Mouse (Mus musculus) left cerebral cortex, adult 2 months (tissue): ENCODE measurements around the gene Phldb2. TPM values are rescaled to one million over a fixed set of nuclear protein-coding genes. Genes with fewer than 3 reads are reported as not detected.

Experiments used
- DNase-seq, 2 experiments: peaks; one replicate each; pipeline ENCODE4 v3.0.0; 2021 to 2022; ENCODE audit warnings: low spot score in 2 of 2, mixed read lengths in 1 of 2; ENCODE audit errors: extremely low spot score in 1 of 2
- H3K27ac ChIP-seq: fragments of 200-600 bp; 2 replicates; pipeline ENCODE4 v1.8.1; 2022
- H3K4me3 ChIP-seq: fragments of 200-600 bp; 2 replicates; pipeline ENCODE4 v1.8.1; 2022
- CTCF ChIP-seq: fragments of 200-600 bp; IDR thresholded peaks from 2 replicates; pipeline ENCODE4 v1.8.1; 2022; ENCODE audit warnings: antibody characterized with exemption, mild to moderate bottlenecking, moderate library complexity
- intact Hi-C: fragments of 180-260 bp; cut with DNase I; formaldehyde crosslinking; loops from one replicate; pipeline ENCODE4 v1.15.1; 2025
- total RNA-seq, 2 experiments: library from RNA; stranded (reverse); gene quantifications; 2 replicates each; pipeline ENCODE4 v1.2.3; 2021

The Phldb2 gene
- total RNA-seq, 2 experiments from 2014 or later: 6.0 to 6.1 TPM

DNA sequence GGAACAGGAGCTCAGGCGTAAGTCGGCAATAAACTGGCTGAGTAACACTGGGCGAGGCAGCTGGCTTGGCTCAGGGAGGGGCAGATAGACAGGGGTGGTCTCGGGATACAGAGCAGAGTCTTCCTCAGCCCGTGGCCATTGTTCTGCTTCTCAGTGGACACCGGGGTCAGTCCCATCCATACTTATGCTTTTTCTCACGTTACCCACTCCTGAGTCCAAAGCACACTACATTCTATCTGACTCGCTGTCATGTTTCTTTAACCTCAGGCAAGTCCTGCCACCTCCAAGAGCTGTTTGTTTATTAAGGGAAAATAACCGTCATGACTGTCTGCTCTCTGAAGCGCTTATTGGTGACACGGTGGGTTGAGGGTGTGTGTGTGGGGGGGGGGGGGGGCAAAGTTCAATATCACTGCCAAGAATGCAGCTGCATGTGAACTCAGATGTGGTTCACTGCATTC, 8.2 kb downstream of the Phldb2 start:
- no peak overlapping the region for H3K4me3 ChIP-seq
- intact Hi-C loops: no loop called here
- DNase-seq: no peak
- H3K27ac ChIP-seq: no peak overlapping the region
- TF ChIP-seq CTCF: no peak

DNA sequence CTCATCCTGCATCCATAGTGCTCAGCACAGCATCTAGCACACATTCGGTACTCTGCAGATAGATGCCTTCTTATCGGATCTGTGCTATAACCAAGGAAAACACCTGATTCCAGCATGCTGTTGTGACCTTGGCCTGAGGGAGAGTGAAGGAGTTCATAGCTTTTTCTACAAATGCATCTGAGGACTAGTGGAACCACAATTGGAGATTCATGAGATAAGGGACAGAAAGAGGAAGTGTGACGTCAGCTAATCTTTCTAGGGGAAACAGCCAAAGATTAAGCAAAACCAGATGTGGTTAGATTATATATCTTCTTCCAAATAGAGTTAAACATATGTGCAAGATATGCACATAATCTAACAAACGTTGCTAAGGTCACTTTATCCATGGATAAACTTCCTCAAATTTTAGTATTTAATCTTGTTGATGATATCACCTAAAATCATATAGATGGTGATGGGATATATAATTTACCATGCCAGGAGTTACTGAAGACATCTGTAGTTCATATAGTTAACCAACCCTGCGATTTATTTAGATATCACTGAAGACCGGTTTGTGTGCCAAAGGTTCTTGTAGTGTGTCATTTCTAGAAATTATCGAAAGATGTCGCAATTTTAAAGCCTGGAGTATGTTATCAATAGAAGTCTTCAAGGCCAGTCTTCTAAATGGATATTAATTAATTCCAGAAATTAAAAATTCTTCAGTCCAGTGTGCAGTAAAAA, 11.1 kb downstream of the Phldb2 start:
- TF ChIP-seq CTCF: no peak
- Histone ChIP-seq H3K27ac (no peak overlapping the region), H3K4me3 (no peak overlapping the region)
- DNase-seq: no peak
- intact Hi-C loops: no loop called here

DNA sequence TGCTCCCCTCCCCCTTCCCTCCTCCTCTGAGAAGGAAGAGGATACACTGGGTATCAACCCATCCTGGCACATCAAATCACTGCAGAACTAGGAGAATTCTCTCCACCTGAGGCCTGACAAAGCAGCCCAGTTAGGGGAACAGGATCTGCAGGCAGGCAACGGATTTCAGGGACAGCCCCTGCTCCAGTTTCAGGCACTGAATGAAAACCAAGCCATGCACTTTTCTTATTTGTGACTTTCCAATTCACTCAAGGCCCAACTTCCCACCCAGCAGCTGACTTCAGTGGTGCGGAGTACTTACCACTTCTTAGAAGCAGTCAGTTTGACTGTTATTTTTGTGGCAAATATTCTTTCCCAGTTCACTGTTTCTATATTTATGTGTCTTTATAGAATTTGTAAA, 12.7 kb downstream of the Phldb2 start:
- intact Hi-C loops: no loop called here
- no peak for DNase-seq
- no peak for TF ChIP-seq CTCF
- Histone ChIP-seq H3K4me3 (no peak overlapping the region), H3K27ac (no peak overlapping the region)

DNA sequence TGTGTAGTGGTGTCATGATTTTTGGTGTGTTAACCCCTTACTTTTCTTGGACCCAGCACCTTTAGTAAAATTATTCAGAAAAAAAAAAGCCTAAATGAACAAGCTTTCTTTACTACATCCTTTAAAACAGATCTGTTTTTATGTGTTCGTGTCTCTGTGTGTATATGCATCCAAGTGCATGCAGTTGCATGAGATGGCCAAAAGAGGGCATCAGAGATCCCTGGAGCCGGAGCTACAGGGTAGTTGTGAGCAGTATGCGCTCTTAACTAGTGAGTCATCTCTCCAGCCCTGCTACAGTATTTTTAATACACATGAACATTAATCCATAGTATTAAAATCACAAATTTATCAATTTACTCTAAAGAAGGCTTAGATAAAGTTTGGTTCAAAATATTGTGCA, 14.0 kb downstream of the Phldb2 start:
- intact Hi-C loops: no loop called here
- peak; percentile 1 for TF ChIP-seq CTCF
- no peak for DNase-seq

DNA sequence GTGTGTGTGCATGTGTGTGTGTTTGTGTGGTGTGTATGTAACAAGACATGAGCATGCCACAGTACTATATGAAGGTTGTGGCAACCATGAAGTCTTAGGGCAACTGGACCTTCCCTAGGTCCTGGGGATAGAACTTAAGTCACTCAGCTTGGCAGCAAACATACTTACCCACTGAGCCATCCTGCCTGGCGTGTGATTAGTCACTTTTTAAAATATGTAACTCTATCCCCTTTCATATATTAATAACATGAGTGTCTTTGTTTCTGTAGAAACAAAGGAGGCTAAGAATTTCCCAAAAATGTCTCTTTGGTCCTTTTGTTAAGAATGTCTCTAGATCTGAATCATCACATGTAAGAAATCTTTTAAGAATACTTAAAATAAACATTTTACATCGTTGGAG, 16.0 kb downstream of the Phldb2 start:
- H3K27ac ChIP-seq: no peak overlapping the region
- no peak for DNase-seq
- intact Hi-C loops: no loop called here

More for the DNA sequence above, 14.0 kb downstream of the Phldb2 start:
- no peak overlapping the region for H3K4me3 ChIP-seq
- no peak overlapping the region for H3K27ac ChIP-seq

DNA sequence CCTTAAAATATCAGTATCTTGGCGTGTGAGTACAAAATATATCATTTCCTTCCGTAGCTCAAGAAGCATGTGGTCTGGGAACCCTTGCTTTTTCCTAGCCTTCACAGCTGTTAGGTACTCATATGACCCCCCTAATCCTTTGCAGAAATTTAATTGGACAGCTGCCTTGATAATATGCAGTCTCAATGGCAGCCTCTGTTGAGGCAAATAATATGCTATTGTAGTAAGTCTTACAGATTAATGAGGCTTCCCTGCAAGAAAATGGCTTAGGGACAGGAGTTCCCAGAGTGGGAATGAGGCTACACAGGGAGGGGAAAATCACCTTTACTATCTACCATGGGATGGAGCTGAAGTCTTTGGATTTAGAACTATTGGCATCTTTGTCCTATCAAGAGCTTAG, 16.9 kb downstream of the Phldb2 start:
- Histone ChIP-seq H3K4me3 (no peak overlapping the region), H3K27ac (no peak overlapping the region)
- no peak for DNase-seq
- TF ChIP-seq CTCF: no peak
- intact Hi-C loops: no loop called here

More for the DNA sequence above, 16.0 kb downstream of the Phldb2 start:
- no peak for TF ChIP-seq CTCF
- no peak overlapping the region for H3K4me3 ChIP-seq

DNA sequence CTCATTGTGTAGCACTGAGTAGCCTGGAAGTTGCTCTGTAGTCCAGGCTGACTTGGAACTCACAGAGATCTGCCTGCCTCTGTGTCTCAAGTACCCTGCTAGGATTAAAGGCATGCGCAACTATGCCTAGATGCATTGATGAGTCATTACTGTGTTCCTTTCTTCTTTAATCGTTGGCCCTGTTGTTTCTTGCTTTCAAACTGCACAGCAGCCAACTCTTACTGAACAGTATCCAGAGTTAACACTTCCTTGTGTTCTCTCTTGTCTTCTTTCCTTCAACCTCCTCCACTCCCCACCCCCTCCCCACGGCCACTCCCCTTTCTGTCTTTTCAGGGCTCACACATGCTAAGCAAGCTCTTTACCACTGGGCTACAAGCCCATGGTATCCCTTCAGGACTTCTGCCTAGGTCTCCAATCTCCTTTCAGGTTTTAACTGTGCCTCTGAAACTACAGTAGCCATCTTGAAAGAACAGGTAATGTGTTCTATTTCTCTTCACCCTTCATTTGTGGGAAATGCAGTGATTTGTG, 17.4 kb downstream of the Phldb2 start:
- Histone ChIP-seq H3K27ac (no peak overlapping the region), H3K4me3 (no peak overlapping the region)
- TF ChIP-seq CTCF: no peak
- DNase-seq: no peak
- intact Hi-C loops: no loop called here

DNA sequence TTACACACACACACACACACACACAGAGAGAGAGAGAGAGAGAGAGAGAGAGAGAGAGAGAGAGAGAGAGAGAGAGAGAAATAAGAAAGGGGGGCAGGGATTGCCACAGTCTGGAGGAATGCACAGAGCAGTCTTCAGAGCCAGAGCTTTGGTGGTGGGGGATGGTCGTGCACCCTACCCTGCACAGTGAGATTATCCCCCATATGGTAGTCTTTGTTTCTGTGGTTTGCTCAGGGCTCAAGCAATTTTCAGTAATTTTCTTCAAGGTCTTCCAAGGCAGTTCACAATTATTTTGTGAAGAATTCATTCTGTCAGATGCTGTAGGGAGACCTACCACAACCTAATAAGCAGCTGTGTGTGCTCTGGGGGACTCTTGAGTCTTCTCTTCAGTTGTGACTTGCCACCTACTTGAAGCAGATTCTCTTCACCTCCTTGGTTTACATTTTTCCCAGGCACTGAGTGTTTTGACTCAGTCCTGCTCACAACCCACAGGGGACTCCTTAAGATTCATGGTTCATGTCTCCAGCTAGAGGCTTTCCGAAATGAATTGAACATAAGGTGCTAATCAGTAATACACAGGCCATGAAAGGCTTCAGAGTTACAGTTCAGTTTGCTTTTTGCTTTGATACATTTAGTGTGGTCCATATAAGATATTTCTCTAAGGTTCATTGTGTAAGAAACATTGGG, 18.5 kb downstream of the Phldb2 start:
- Histone ChIP-seq H3K27ac (no peak overlapping the region), H3K4me3 (no peak overlapping the region)
- DNase-seq: no peak
- intact Hi-C loops: no loop called here
- no peak for TF ChIP-seq CTCF

DNA sequence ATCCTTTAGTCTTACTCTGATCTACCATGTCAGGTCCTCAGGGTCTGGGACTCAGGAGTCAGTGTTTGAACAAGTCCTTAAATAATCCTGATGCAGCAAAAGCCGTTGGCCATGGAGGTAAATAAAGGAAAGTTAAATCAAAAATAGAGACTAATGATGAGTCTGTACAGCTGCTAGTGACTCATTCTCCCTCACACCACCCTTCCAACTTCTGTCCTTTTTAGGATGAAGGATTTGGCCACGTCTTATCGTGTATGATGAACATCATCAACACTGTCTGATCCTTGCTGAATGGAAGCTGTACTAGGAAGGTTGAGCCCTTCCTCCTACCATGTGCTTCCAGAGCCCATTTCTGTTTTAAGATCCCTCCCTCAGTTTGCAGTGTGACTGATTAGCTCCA, 23.1 kb downstream of the Phldb2 start:
- TF ChIP-seq CTCF: no peak
- no peak overlapping the region for H3K4me3 ChIP-seq
- H3K27ac ChIP-seq: no peak overlapping the region
- intact Hi-C loops: no loop called here
- DNase-seq: no peak

DNA sequence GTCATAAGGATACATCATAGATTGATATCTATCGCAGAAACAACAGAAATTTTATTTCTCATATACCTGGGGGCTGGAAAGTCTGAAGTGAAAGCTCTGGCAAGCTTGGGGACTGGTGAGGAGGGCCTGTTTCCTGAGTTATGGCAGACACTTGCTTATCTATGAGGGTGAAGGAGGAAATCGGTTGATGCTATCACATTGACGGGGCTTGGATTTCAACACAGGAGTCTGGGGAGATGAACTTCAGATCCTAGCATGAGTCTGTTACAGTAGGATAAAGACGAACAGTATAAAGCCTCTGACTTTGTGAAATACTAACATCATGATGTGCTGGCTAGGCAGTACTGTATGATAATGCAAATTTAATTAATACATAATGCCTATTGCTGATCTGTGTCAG, 25.3 kb downstream of the Phldb2 start:
- Histone ChIP-seq H3K27ac (no peak overlapping the region), H3K4me3 (no peak overlapping the region)
- no peak for DNase-seq
- intact Hi-C loops: no loop called here
- no peak for TF ChIP-seq CTCF

DNA sequence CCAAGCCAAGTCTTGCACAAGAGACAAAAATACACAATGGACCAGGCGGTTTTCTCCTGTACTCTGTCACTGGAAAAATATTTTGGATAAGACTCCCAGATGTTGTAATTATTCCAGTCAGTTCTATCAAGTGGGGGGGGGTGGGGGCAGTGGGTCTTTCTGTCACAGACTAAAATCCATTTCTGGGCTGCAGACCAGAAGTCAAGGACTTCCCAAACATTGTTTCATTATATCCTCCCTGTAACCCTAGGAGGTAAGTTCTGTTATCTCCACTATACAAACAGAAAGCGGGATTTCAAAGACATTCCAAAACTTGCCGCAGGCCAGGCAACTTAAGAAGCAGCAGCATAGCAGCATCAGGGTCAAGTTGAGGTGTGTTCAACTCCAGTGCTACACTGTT, 25.8 kb downstream of the Phldb2 start:
- no peak for TF ChIP-seq CTCF
- intact Hi-C loops: no loop called here
- Histone ChIP-seq H3K4me3 (no peak overlapping the region), H3K27ac (no peak overlapping the region)
- no peak for DNase-seq

DNA sequence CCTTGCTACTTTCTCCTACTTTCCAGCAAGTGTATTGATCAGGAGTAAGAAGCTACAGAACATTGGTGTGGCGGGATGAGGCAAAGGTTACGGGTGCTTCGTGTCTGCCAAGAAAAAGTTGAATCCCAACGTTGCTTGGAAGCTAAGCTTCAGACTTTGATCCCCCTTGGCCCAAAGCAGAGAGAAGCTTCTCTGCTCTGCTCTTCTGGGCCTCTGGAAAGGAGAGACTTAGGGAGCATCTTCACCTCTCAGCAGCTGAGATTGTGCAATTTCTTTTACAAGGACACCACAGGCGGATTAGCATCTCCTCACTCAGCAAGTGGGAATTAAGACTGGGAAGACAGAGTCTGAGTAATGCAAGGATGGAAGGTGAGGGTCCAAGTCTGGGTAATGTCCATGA, 26.5 kb downstream of the Phldb2 start:
- no peak overlapping the region for H3K4me3 ChIP-seq

More for the DNA sequence above, 26.5 kb downstream of the Phldb2 start:
- no peak for DNase-seq
- no peak overlapping the region for H3K27ac ChIP-seq
- no peak for TF ChIP-seq CTCF
- intact Hi-C loops: no loop called here
